ENCODE assay signal across 9 mouse cellular contexts in genomic region chr19:16873221-16873861, GRCm38 (mm10). TPM values are rescaled to one million over a fixed set of nuclear protein-coding genes. Genes with fewer than 3 reads are reported as not detected.
DNase-seq lines count a peak whose midpoint lies in the region; ATAC-seq and TF ChIP-seq lines count a peak whose summit lies in the region.
"Had no signal": no experiment of that assay in that cellular context is flagged by ENCODE, and none has a peak within 500 bp of the region (broad histone marks: within the 10 kb centered on the region; RNA-seq: fewer than 3 reads in every experiment).

Foxb2 (minus strand) TSS chr19:16873805.

- H3K27me3 ChIP-seq in kidney, adult 2 months (replicated peaks; ENCODE audit: control insufficient read depth, insufficient read depth, low read length): peaks cover 15% of the 10 kb centered on the region
- H3K27me3 ChIP-seq in heart, embryonic 16.5 days (ENCODE audit: control insufficient read depth, insufficient read depth, low read length): peaks cover 80% of the 10 kb centered on the region
- H3K27me3 ChIP-seq in midbrain, embryonic 10.5 days (ENCODE audit: low read depth, poor library complexity, severe bottlenecking): peaks cover 100% of the 10 kb centered on the region

- peak within 1 kb of the TSS; percentile 32; the same call in 1 of the 2 replicates for H3K4me3 ChIP-seq in kidney, adult 2 months (ENCODE audit: insufficient read depth, low read depth, low read length)
- H3K4me3 ChIP-seq in heart, embryonic 16.5 days (ENCODE audit: low read length): peak within 1 kb of the TSS; percentile 55
- H3K4me3 ChIP-seq in midbrain, embryonic 10.5 days: peak within 1 kb of the TSS; percentile 61

- no peak for TF ChIP-seq POLR2A in kidney, adult 2 months (IDR thresholded peaks at IDR 0.05; ENCODE audit: low read depth, low read length)

- no peak for TF ChIP-seq CTCF in kidney, adult 2 months (conservative IDR thresholded peaks at IDR 0.05; ENCODE audit: insufficient read depth, insufficient read length, low read depth, low read length)

- no peak within 1 kb of the TSS for H3K27ac ChIP-seq in kidney, adult 2 months (ENCODE audit: insufficient read depth, low read depth, low read length)
- no peak within 1 kb of the TSS for H3K27ac ChIP-seq in heart, embryonic 16.5 days (ENCODE audit: low read length)
- H3K27ac ChIP-seq in midbrain, embryonic 10.5 days (replicated peaks): peak within 1 kb of the TSS; percentile 72

- H3K4me1 ChIP-seq in kidney, adult 2 months (ENCODE audit: control insufficient read depth, insufficient read depth, low read length): no peaks in the 10 kb centered on the region
- H3K4me1 ChIP-seq in heart, embryonic 16.5 days (ENCODE audit: control insufficient read depth, insufficient read depth, low read length): peaks cover 26% of the 10 kb centered on the region
- peaks cover 67% of the 10 kb centered on the region for H3K4me1 ChIP-seq in midbrain, embryonic 10.5 days

- no peak for ATAC-seq in heart, embryonic 16.5 days (replicated peaks; ENCODE audit: extremely low read depth, insufficient read depth, low FRiP score)

- 2% methylated on average over 40 of the region's 40 CpGs for WGBS in kidney, adult 2 months
- WGBS in heart, embryonic 16.5 days: 1% methylated on average over 40 of the region's 40 CpGs
- WGBS in midbrain, embryonic 10.5 days: 1% methylated on average over 40 of the region's 40 CpGs

- no peak for DNase-seq in kidney, adult 2 months
- DNase-seq in kidney, postnatal 10 days: no peak
- DNase-seq in ZHBTc4 (ENCODE audit: low read depth, low spot score): peak; percentile 67
- DNase-seq in midbrain, embryonic 10.5 days (ENCODE audit: low spot score): peak; percentile 65
- no peak for DNase-seq in adrenal gland, postnatal 36 days
- DNase-seq in adrenal gland, postnatal 10 days: no peak
- no peak for DNase-seq in lung, adult 18-20 months

- H3K4me2 ChIP-seq in heart, embryonic 16.5 days (ENCODE audit: low read depth, low read length): peak within 1 kb of the TSS; percentile 73

- H3K36me3 ChIP-seq in kidney, adult 2 months (ENCODE audit: control insufficient read depth, insufficient read depth, low read length): no peaks in the 10 kb centered on the region
- H3K36me3 ChIP-seq in heart, embryonic 16.5 days (ENCODE audit: control insufficient read depth, insufficient read depth): no peaks in the 10 kb centered on the region
- no peaks in the 10 kb centered on the region for H3K36me3 ChIP-seq in midbrain, embryonic 10.5 days

- H3K9ac ChIP-seq in heart, embryonic 16.5 days (ENCODE audit: low read length): no peak within 1 kb of the TSS

- no peaks in the 10 kb centered on the region for H3K9me3 ChIP-seq in heart, embryonic 16.5 days (replicated peaks; ENCODE audit: control insufficient read depth, low read length)
- H3K9me3 ChIP-seq in midbrain, embryonic 10.5 days (replicated peaks): no peaks in the 10 kb centered on the region

RNA-seq across cellular contexts. Expression of gene Foxb2, which starts in this region (rescaled TPM):
- polyA plus RNA-seq in kidney, adult 2 months (2012; rRNA removed): not detected in 2 replicates
- polyA plus RNA-seq in heart, embryonic 16.5 days (2015; fragmentation: Nextera tagmentation; extraction: Ambion mirVana): not detected in 2 replicates
- 1.4 and 2.0 TPM in 2 replicates for polyA plus RNA-seq in midbrain, embryonic 10.5 days (2016; fragmentation: Nextera tagmentation; extraction: Ambion mirVana)
- total RNA-seq in adrenal gland, postnatal 36 days (2021): not detected
- total RNA-seq in adrenal gland, postnatal 10 days (2021): not detected
- total RNA-seq: layer of hippocampus, postnatal 25 days had no signal

Comparison
In these comparisons a context has a peak if more than half of its experiments do, and no peak if none do; other contexts are left out.
1. DNase-seq: peak in ZHBTc4 (single experiment) and midbrain, embryonic 10.5 days (single experiment); none in kidney, adult 2 months (single experiment), kidney, postnatal 10 days (single experiment), adrenal gland, postnatal 36 days (0 of 2), adrenal gland, postnatal 10 days (single experiment) and lung, adult 18-20 months (0 of 2).
2. Peak in every context shown above with its lines, with median percentiles within 50 percentile points of each other: H3K4me3 ChIP-seq.